Mouse (Mus musculus) kidney, adult 2 months (tissue): ENCODE data around the gene Selenot.

Experiments
- CTCF ChIP-seq: fragments of 200-500 bp; conservative IDR thresholded peaks from 2 replicates; pipeline ENCODE4 v1.5.1; 2011; ENCODE audit warnings: low read depth, mild to moderate bottlenecking, control low read depth, low read length, moderate library complexity, mixed read lengths; ENCODE audit not compliant: insufficient read depth, insufficient read length
- POLR2A ChIP-seq: fragments of 200-500 bp; IDR thresholded peaks from one replicate; pipeline ENCODE4 v1.6.1; 2011; ENCODE audit warnings: low read depth, low read length, control low read depth

DNA sequence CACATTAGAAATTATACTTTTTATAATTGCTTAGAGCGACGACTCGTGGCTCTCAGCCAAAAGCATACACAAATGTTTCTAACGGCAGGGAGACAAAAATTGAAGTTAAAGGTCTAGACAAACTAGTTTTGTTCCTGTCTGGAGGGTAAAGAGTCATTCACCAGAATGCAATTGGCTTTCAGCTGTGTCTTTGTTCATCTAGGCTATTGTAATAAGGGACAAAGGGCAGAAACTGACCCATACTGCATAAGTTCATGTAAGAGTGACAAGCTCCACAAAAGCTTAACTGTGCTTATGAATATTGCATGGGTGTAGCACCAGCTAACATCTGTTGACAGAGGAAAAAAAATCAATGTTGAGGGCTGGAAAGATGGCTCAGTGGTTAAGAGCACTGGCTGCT, 32.1 kb downstream of the Selenot start:
- TF ChIP-seq POLR2A (no peak), CTCF (no peak)
